Mouse (Mus musculus): ENCODE measurements at regions not wholly inside any gene's neighbourhood (a gene's known extent, or its start where the extent isn't known, plus 50 kb on each side); places are given as distances from the start of the nearest gene placed in this dataset.

DNA sequence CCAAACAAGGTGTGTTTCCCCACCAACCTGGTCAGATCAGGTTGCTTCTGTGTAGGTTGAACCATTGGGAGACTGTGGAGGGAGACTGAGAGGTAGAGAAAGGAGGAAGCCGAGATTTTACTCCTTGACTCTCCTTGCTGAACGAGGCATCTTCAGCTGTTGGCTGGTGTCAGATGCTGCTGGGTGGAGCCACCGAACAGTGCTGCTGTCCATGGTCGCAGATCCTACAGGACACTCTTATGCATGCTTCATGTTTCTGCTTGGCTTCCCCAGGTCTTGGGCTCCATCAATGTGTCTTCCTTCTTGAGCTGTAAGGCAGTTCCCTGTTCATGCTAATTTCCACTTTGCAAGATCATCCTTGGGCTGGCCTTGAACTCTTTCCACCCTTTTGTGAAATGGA is 367.0 kb upstream of the Tmpo start:
- no peak for TF ChIP-seq POLR2A (IDR thresholded peaks at IDR 0.05; ENCODE audit: borderline replicate concordance, extremely low read depth, low read depth, low read length)
- TF ChIP-seq CTCF (IDR thresholded peaks at IDR 0.05; ENCODE audit: insufficient read depth, low read length), result no peak

Measured in lung, adult 2 months (tissue).